Mouse (Mus musculus) neural tube, embryonic 12.5 days (tissue): ENCODE measurements around the gene Asic4. TPM values are rescaled to one million over a fixed set of nuclear protein-coding genes. Genes with fewer than 3 reads are reported as not detected.

Experiments used
- ATAC-seq: fragments of 200-750 bp; cut with Nextera tagmentation; 2 replicates; pipeline ENCODE4 v1.8.0; 2017; ENCODE audit warnings: low read depth, mild to moderate bottlenecking, moderate TSS enrichment, moderate library complexity; ENCODE audit not compliant: low FRiP score
- H3K27ac ChIP-seq: fragments of 300-500 bp; sonication (generic); 2 replicates; pipeline ENCODE4 v1.5.1; 2016
- H3K27me3 ChIP-seq: fragments of 300-500 bp; sonication (generic); replicated peaks from 2 replicates; pipeline ENCODE4 v1.6.1; 2016; ENCODE audit warnings: mild to moderate bottlenecking
- H3K36me3 ChIP-seq: fragments of 300-500 bp; sonication (generic); 2 replicates; pipeline ENCODE4 v1.6.1; 2016; ENCODE audit warnings: mild to moderate bottlenecking
- H3K4me1 ChIP-seq: fragments of 300-500 bp; sonication (generic); 2 replicates; pipeline ENCODE4 v1.6.1; 2016
- H3K4me2 ChIP-seq: fragments of 300-500 bp; sonication (generic); replicated peaks from 2 replicates; pipeline ENCODE4 v1.6.1; 2016; ENCODE audit warnings: mild to moderate bottlenecking
- H3K4me3 ChIP-seq: fragments of 300-500 bp; sonication (generic); 2 replicates; pipeline ENCODE4 v1.5.1; 2016
- H3K9ac ChIP-seq: fragments of 300-500 bp; sonication (generic); 2 replicates; pipeline ENCODE4 v1.6.1; 2016; ENCODE audit warnings: mild to moderate bottlenecking
- H3K9me3 ChIP-seq: fragments of 300-500 bp; sonication (generic); 2 replicates; pipeline ENCODE4 v1.6.1; 2016; ENCODE audit warnings: mild to moderate bottlenecking
- WGBS: fragments of 180-500 bp; shearing (Covaris S2); methylation state at CpG from one replicate; pipeline ENCODE4 v1.1.7; 2016; 5-methylcytosine and 5-hydroxymethylcytosine counted together
- polyA plus RNA-seq: library from polyadenylated mRNA; unstranded; fragments of >200 nt; fragmentation: Nextera tagmentation; extraction: Ambion mirVana; gene quantifications from 2 replicates; pipeline ENCODE4 v1.2.1, GENCODE M21; 2016

The Asic4 gene
- polyA plus RNA-seq, 1 experiment from 2014 or later = 22.1 TPM

DNA sequence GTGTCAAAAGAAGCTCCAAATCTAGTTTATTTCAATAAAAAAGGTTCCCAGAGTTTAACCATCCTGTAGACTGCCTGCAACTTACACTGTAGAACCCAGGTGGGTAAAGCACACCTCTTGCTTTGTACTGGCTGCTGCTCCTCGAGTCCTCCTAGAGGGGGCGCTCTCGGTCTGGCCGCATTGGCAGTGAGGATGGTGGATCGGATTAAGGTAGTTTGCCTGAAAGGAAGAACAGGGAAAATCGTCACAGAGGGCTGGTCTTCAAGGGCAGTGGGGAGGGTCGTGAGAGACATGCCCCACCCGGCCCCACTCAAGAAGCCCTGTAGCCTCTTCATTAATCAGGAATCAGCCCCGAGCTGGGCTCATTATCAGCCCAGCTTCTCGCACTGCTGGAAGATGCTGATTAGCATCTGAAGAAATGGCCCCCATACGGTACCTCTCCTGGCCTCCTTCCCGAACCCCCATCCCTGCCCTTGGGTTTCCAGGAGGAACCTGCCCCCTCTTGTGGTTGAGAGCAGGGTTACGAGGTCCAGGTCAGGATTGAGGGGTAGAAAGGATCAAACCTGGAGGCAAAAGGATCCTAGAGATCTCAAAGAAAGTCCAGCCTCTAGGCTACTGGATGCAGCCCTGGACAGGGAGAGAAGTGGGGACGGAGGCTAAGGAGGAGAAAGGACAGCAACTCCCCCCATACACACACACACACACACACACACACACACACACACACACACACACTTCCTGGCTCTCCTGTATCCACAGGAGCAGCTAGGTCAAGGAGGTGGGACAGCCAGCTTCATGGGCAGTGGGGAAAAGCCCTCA, 6.7 kb downstream of the Asic4 start:
- Histone ChIP-seq H3K4me1 (peaks cover 69% of the 10 kb centered on the region), H3K9ac (peak overlapping the region; percentile 29; the same call in 1 of the 2 replicates), H3K27ac (peak overlapping the region; percentile 79; the same call in 1 of the 2 replicates), H3K9me3 (no peaks in the 10 kb centered on the region), H3K27me3 (peaks cover 15% of the 10 kb centered on the region), H3K4me2 (peak overlapping the region; percentile 63), H3K36me3 (no peaks in the 10 kb centered on the region), H3K4me3 (no peak overlapping the region)
- 7% methylated on average over 14 of the region's 14 CpGs for WGBS
- no peak for ATAC-seq

DNA sequence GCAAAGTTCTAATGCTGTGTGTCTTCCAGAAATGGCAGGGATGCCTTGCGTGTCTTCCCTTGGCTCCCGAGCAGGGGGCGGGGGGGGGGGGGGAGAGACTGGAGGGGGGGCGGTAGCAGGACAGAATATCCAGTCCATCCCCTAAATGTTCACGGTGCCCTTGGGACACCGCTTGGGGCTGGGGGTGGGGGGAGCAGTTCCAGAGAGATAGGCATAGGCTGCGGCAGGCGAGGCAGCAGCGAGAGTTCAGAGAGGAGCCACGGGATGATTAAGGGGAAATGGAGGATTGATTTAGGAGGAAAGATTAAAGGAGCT, 7.4 kb downstream of the Asic4 start:
- no peak overlapping the region for H3K4me3 ChIP-seq
- peaks cover 67% of the 10 kb centered on the region for H3K4me1 ChIP-seq
- ATAC-seq = peak; percentile 26

DNA sequence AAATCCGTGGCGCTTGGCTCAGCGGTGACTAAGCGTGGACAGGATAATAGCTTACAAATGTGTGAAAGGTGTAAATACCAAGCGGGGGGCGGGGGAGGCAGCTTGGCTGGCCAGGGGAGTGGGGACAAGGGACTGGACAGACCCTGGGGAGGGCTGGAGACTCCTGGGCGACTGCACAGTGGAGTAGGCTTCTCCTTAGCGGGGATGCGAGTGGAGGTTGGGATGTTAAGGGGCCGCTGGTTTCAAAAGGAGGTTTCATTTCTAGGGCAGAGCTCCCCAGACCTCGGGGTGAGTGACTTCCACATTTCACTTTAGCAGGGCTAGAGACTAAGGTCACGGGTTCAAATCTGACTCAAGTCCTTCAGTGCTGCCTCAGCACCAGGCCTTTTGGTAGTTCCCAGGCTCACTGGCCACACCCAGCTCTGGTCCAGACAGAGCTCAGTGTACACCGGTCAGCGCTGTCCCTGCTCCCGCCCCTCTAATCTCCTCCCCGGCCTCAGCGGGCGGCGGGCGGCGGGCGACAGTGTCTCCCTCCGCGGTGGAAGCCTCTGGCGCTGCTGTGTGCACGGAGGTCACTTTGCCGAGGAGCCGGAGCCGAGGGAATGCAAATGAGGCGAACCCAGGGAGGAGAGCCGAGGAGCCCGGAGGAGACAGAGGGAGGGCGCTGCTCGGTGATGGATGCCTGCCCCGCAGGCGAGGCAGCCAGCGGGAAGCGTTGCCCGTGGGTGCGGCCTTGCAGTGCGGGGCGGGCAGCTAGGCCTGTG, 8.0 kb downstream of the Asic4 start:
- peak overlapping the region; percentile 19 for H3K4me3 ChIP-seq
- H3K4me2 ChIP-seq = peak overlapping the region; percentile 63
- ATAC-seq = peak; percentile 39
- H3K36me3 ChIP-seq = no peaks in the 10 kb centered on the region
- H3K9me3 ChIP-seq = no peaks in the 10 kb centered on the region
- WGBS = 1% methylated on average over 42 of the region's 42 CpGs
- peak overlapping the region; percentile 79 for H3K27ac ChIP-seq
- H3K4me1 ChIP-seq = peaks cover 64% of the 10 kb centered on the region
- H3K27me3 ChIP-seq = peaks cover 8% of the 10 kb centered on the region
- H3K9ac ChIP-seq = peak overlapping the region; percentile 49

More for the DNA sequence above, 7.4 kb downstream of the Asic4 start:
- H3K27me3 ChIP-seq = peaks cover 9% of the 10 kb centered on the region
- 0 out of 2 replicates have a peak overlapping the region, but pooled peaks have one; percentile 13 for H3K9ac ChIP-seq
- peak overlapping the region; percentile 79 for H3K27ac ChIP-seq
- no peaks in the 10 kb centered on the region for H3K36me3 ChIP-seq
- H3K9me3 ChIP-seq = no peaks in the 10 kb centered on the region
- WGBS = 1% methylated on average over 6 of the region's 10 CpGs
- H3K4me2 ChIP-seq = peak overlapping the region; percentile 63

DNA sequence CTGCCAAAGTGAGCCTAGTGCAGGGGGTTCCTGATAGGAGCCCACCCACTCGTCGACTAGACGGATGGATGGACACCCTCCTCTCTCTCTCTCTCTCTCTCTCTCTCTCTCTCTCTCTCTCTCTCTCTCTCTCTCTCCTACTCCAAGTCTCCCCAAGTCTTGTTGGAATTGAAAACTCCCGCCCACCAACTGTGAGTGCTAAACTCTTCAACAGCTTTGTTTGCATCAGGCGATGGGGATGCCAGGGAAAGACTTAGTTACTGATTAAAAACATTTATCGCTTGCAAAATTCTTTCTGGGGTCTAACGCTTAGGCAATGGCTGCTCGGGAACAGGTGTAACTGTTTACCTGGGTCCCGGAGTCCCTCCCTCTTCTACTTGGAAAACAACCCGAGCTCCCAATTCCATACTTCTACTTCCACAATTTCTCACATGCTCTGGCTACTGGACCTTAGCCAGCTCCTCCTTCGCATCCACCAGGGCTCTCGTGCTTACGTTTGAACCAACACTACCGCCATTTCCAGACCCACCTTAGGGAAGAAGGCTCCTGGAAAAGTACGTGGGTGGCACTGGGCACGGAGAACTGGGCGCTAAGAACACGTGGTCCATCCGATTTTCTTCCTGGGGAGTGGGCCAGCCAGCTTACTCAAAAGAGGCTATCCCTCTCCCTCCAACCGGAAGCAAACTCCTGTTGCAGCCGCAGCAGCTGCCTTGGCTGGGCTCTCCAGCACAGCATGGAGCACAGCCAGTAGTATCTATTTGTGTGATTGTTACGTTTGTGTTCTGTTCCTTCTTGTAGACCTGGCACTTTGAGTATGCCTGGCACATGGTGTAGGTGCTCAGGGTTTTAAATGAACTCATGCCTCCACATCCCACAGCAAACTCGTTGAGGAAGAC, 8.8 kb downstream of the Asic4 start:
- Histone ChIP-seq H3K27me3 (peaks cover 8% of the 10 kb centered on the region; the same call in 1 of the 2 replicates), H3K27ac (peak overlapping the region; percentile 79), H3K36me3 (no peaks in the 10 kb centered on the region), H3K4me2 (peak overlapping the region; percentile 63), H3K4me3 (peak overlapping the region; percentile 19), H3K4me1 (peaks cover 64% of the 10 kb centered on the region), H3K9me3 (no peaks in the 10 kb centered on the region), H3K9ac (peak overlapping the region; percentile 49)
- 19% methylated on average over 23 of the region's 23 CpGs for WGBS
- no peak for ATAC-seq

DNA sequence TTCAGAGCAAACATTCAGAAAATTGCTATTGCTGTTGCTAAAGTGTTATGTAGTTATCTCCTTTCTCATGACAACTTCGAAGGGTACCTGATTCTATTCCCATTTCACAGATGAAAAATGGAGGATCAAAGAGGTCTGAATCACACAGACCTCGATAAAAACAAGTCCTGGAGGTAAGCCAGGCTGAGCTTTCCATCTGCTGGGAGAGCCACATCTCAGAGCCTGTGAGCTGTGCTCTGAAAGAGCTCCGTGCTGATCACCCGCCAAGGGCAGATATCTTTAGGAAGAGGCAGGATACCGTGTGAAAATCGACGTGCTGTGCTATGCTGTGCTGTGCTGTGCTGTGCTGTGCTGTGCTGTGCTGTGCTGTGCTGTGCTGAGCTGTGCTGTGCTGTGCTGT, 10.1 kb downstream of the Asic4 start:
- ATAC-seq = no peak
- 87% methylated on average over 7 of the region's 7 CpGs for WGBS
- peaks cover 64% of the 10 kb centered on the region for H3K4me1 ChIP-seq

DNA sequence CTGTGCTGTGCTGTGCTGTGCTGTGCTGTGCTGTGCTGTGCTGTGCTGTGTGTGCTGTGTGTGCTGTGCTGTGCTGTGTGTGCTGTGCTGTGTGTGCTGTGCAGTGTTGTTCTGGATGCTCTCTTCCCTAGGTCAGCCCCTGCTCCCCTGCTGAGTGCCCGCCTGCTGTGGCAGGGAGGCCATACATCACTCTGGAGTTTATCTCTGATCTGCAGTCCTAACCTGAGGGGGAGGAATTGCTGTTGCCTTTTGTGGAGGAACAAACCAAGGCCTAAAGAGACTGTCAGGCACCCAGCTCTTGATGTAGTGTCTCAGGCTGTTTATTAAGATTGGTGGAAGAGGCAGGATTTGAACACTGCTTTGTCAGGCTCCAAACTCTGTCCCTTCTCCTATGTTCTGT, 12.4 kb downstream of the Asic4 start:
- Histone ChIP-seq H3K9ac (no peak overlapping the region), H3K27me3 (0 out of 2 replicates have a peak, but pooled peaks cover 3% of the 10 kb centered on the region), H3K36me3 (no peaks in the 10 kb centered on the region), H3K27ac (no peak overlapping the region), H3K9me3 (no peaks in the 10 kb centered on the region), H3K4me1 (peaks cover 42% of the 10 kb centered on the region), H3K4me2 (no peak overlapping the region), H3K4me3 (no peak overlapping the region)
- ATAC-seq = no peak
- WGBS = 11% methylated on average over 1 of the region's 1 CpGs

More for the DNA sequence above, 10.1 kb downstream of the Asic4 start:
- no peak overlapping the region for H3K4me2 ChIP-seq
- 0 out of 2 replicates have a peak, but pooled peaks cover 3% of the 10 kb centered on the region for H3K27me3 ChIP-seq
- no peak overlapping the region for H3K4me3 ChIP-seq
- H3K27ac ChIP-seq = no peak overlapping the region
- no peaks in the 10 kb centered on the region for H3K9me3 ChIP-seq
- no peaks in the 10 kb centered on the region for H3K36me3 ChIP-seq
- no peak overlapping the region for H3K9ac ChIP-seq

DNA sequence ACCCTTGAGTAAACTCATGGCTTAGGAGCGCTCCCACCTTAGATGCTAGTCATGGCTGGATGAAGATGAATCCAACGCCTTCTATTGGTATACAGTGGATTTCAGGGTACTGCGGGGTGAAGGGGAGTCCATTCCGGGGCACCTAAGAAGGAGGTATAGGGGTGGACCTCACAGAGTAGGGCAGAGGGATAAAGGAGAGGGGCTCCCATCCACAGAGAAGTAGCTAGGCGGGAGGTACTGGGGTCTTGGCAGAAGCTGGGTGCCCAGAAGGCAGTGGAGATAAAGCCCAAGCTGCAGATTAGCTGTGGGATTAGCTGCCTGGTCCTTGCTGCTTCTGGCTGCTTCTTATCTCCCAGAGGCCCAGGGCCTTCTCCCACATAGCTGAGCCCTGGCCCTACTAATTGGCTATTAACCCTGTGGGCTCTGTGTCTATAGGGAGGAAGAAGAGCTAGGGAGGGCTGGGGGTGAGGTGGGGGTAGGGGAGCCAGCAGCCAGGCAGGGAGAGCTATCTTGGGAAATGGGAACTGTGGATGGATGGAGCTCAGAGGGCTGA, 13.5 kb downstream of the Asic4 start:
- 0 out of 2 replicates have a peak, but pooled peaks cover 3% of the 10 kb centered on the region for H3K27me3 ChIP-seq
- peaks cover 32% of the 10 kb centered on the region for H3K4me1 ChIP-seq
- no peak for ATAC-seq
- H3K4me3 ChIP-seq = no peak overlapping the region
- WGBS = 84% methylated on average over 5 of the region's 5 CpGs
- H3K27ac ChIP-seq = no peak overlapping the region
- no peak overlapping the region for H3K4me2 ChIP-seq
- no peaks in the 10 kb centered on the region for H3K9me3 ChIP-seq
- 0 out of 2 replicates have a peak overlapping the region, but pooled peaks have one; percentile 14 for H3K9ac ChIP-seq
- no peaks in the 10 kb centered on the region for H3K36me3 ChIP-seq

DNA sequence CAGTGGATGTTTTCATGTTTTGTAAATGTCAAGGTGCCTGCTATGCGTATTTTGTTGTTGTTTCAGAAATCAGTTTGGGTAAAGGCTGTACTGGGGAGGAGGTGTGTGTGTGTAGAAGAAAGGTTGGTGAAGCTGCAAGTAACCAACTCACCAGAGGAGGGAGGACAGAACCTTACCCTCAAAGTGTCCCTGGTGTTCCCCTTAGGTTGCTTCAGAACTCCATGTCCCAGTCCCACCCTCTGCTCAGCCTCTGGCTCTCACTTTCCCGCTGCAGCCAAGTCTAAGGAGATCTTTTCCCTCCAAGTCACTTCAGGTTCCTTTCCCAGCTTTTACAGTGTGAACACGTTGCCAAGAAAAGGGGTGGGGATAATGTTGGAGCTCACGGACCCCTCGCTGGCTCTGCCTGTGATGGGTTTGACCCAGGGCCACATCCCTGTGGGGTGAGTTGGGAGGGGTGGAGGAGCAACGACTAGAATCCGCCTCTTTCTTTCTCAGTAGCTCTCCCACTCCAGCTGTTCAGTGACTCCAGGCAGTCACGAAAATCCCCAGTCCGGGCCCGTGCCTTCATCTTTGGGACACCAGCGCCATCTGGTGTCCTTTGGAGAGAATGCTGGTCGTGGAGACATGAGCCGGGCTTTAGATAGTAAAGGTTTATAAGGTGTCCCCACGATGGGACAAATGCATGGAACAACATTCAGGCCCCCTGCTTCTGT, 17.1 kb downstream of the Asic4 start:
- Histone ChIP-seq H3K36me3 (peaks cover 6% of the 10 kb centered on the region; the same call in 1 of the 2 replicates), H3K4me3 (no peak overlapping the region), H3K27me3 (0 out of 2 replicates have a peak, but pooled peaks cover 10% of the 10 kb centered on the region), H3K9me3 (no peaks in the 10 kb centered on the region), H3K27ac (no peak overlapping the region), H3K4me2 (no peak overlapping the region), H3K9ac (no peak overlapping the region), H3K4me1 (peaks cover 22% of the 10 kb centered on the region)
- peak; percentile 57 for ATAC-seq
- 8% methylated on average over 14 of the region's 14 CpGs for WGBS

DNA sequence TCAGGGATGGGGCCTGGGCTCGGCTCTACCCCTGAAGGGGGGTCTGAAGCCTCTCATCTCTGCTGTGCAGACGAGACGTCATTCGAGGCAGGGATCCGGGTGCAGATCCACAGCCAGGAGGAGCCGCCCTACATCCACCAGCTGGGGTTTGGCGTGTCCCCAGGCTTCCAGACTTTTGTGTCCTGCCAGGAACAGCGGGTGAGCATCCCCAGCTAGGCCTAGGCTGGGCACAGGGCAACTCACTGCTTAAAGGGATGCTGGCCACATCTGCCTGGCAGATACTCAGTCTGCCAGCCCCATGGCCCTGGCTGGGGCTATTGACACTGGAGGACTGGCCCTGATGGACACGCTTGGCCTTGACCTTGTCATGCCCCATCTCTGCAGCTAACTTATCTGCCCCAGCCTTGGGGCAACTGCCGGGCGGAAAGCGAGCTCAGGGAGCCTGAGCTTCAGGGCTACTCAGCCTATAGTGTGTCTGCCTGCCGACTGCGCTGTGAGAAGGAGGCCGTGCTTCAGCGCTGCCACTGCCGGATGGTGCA, 19.1 kb downstream of the Asic4 start:
- peaks cover 26% of the 10 kb centered on the region for H3K36me3 ChIP-seq
- H3K4me3 ChIP-seq = no peak overlapping the region
- H3K4me2 ChIP-seq = no peak overlapping the region
- peaks cover 9% of the 10 kb centered on the region for H3K4me1 ChIP-seq
- H3K9me3 ChIP-seq = no peaks in the 10 kb centered on the region
- WGBS = 79% methylated on average over 17 of the region's 17 CpGs
- no peak for ATAC-seq
- H3K27ac ChIP-seq = no peak overlapping the region
- 0 out of 2 replicates have a peak, but pooled peaks cover 10% of the 10 kb centered on the region for H3K27me3 ChIP-seq
- no peak overlapping the region for H3K9ac ChIP-seq

DNA sequence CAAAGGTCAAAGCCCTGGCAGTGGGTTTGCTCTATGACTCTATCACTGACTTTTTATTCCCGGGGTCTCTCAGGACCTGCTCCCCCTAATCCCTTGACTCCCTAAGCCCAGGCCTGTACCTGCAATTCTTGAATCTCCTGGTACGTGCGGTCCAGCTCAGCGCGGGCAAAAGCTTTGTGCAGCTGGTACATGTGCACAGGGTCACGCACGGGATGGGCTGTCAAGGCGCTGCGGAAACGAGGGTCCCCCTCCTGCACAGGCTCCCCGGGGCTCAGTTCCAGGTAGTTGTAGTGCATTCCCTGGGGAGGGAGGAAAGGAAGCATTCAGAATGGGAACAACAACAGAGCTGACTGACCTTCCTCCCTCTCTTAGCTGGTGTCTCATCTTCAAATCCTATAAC, 26.2 kb downstream of the Asic4 start:
- Histone ChIP-seq H3K9ac (no peak overlapping the region), H3K36me3 (peaks cover 50% of the 10 kb centered on the region), H3K4me2 (no peak overlapping the region)

More for the DNA sequence above, 26.2 kb downstream of the Asic4 start:
- H3K9me3 ChIP-seq = no peaks in the 10 kb centered on the region
- WGBS = 97% methylated on average over 11 of the region's 11 CpGs
- no peaks in the 10 kb centered on the region; the same call in 1 of the 2 replicates for H3K27me3 ChIP-seq
- H3K4me1 ChIP-seq = peaks cover 36% of the 10 kb centered on the region
- no peak overlapping the region for H3K4me3 ChIP-seq
- no peak for ATAC-seq
- no peak overlapping the region for H3K27ac ChIP-seq
